Mouse (Mus musculus) heart, adult 2 months (tissue): ENCODE results near the gene Cd36. TPM values are rescaled to one million over a fixed set of nuclear protein-coding genes. Genes with fewer than 3 reads are reported as not detected.

Experiments
- DNase-seq, 2 experiments: peaks; one replicate each; pipeline ENCODE4 v3.0.0; 2021
- H3K27ac ChIP-seq: fragments of 200-600 bp; 2 replicates; pipeline ENCODE4 v1.8.1; 2022
- H3K27me3 ChIP-seq: fragments of 200-500 bp; 2 replicates; pipeline ENCODE4 v1.6.1; 2012; ENCODE audit warnings: mild to moderate bottlenecking, low read length, inconsistent platforms, mixed read lengths; ENCODE audit not compliant: control insufficient read depth, insufficient read depth
- H3K36me3 ChIP-seq: fragments of 200-500 bp; 2 replicates; pipeline ENCODE4 v1.6.1; 2012; ENCODE audit warnings: low read length, inconsistent platforms; ENCODE audit not compliant: control insufficient read depth, insufficient read depth
- H3K4me1 ChIP-seq: fragments of 200-500 bp; 2 replicates; pipeline ENCODE4 v1.6.1; 2011; ENCODE audit warnings: low read length; ENCODE audit not compliant: control insufficient read depth, insufficient read depth
- H3K4me3 ChIP-seq: fragments of 200-600 bp; 2 replicates; pipeline ENCODE4 v1.8.1; 2022
- H3K79me2 ChIP-seq: fragments of 200-500 bp; replicated peaks from 2 replicates; pipeline ENCODE4 v1.6.1; 2012; ENCODE audit warnings: mild to moderate bottlenecking, inconsistent platforms, low read length, moderate library complexity, mixed read lengths; ENCODE audit not compliant: control insufficient read depth, insufficient read depth
- H3K9ac ChIP-seq: fragments of 200-500 bp; 2 replicates; pipeline ENCODE4 v1.6.1; 2012; ENCODE audit warnings: low read depth, mild to moderate bottlenecking, control low read depth, inconsistent platforms, low read length, mixed read lengths
- CTCF ChIP-seq: fragments of 200-600 bp; IDR thresholded peaks from 2 replicates; pipeline ENCODE4 v1.8.1; 2022; ENCODE audit warnings: antibody characterized with exemption, mild to moderate bottlenecking, moderate library complexity
- EP300 ChIP-seq: fragments of 200-500 bp; IDR thresholded peaks from 2 replicates; pipeline ENCODE4 v1.6.1; 2011; ENCODE audit warnings: low read depth, low read length, control low read depth; ENCODE audit not compliant: insufficient read depth
- POLR2A ChIP-seq: fragments of 200-500 bp; IDR thresholded peaks from 2 replicates; pipeline ENCODE4 v1.6.1; 2011; ENCODE audit warnings: mild to moderate bottlenecking, low read depth, low read length, control low read depth; ENCODE audit not compliant: insufficient read depth
- WGBS: fragments of 180-500 bp; shearing (Covaris S2); methylation state at CpG from one replicate; pipeline ENCODE4 v1.1.7; 2018; 5-methylcytosine and 5-hydroxymethylcytosine counted together
- intact Hi-C: fragments of 180-260 bp; cut with DNase I; formaldehyde crosslinking; loops from one replicate; pipeline ENCODE4 v1.15.1; 2025
- polyA plus RNA-seq: library from polyadenylated mRNA; depleted of rRNA; stranded (reverse); fragments of >200 nt; gene quantifications from 2 replicates; pipeline ENCODE4 v1.2.3, GENCODE M21; 2012
- total RNA-seq, 2 experiments: library from RNA; stranded (reverse); gene quantifications; 2 replicates each; pipeline ENCODE4 v1.2.3; 2021

Gene Cd36
- total and polyA plus RNA-seq, 3 experiments, result 341 to 1,999 (median 1,665) TPM

DNA sequence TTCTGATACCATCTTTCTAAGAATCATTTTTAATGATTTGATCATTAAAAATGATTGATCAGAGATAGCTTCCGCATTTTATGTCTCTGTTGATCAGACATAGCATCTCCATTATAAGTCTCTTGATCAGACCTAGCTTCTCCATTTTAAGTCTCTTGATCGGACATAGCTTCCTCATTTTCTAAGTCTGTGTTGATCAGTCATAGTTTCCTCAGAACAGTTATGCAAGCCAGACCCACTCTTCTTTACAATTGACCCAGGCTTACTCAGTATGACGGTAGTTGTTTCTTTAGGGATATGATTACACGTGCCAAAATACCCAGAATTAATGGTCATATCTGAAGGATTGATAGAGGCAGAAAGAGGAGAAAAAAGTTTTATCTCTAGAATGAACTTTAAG is 31.3 kb downstream of the Cd36 start:
- intact Hi-C loops, result no loop called here
- WGBS, result 74% methylated on average over 4 of the region's 4 CpGs
- H3K79me2 ChIP-seq, result no peaks in the 10 kb centered on the region

DNA sequence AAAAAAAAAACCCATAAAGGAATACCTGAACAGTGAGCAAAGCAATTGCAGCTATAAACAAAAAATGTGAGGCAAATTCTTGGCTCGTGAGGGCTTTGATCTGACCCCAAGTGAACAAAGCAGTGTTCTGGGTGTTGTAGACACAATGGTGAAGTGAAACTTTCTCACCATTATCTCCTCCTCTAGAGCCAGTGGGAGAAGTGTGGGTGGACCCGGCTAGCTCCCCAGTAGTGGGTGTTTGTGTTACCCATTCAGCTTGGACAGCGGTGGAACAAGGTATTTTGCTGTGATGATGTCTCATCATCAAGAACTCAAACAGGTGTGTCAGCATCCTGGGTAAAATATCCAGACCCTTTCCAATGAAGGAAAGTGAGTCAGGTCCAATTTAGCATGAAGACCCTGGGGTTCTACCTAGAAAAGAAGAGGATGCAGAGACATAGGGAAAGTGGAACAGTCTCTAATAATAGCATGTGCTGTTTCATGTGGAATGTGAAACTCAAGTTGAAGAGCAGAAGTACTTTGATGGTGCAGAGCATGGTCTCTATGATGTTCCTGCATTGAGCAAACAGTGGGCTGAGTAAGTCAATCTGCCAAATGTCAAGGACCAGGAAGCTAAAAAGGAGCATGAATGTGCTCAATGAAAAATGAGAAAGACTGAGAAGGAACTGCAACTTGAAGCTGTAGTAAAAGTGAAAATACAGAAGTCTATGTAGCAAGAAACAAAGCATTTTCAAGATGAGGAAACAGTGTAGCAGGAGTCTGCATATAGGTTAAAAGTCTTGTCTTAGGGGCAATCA is 34.3 kb downstream of the Cd36 start:
- peaks cover 6% of the 10 kb centered on the region; the same call in 1 of the 2 replicates for H3K4me1 ChIP-seq
- no peak overlapping the region for H3K27ac ChIP-seq
- H3K4me3 ChIP-seq, result no peak overlapping the region
- no peak overlapping the region for H3K9ac ChIP-seq
- WGBS, result 86% methylated on average over 3 of the region's 3 CpGs
- H3K79me2 ChIP-seq, result peaks cover 1% of the 10 kb centered on the region; the same call in 1 of the 2 replicates
- peaks cover 18% of the 10 kb centered on the region for H3K36me3 ChIP-seq
- intact Hi-C loops, result loop anchor here (2.0 kb wide), 1 partner anchor 20 kb away; no protein-coding TSS in a partner anchor
- no peak for TF ChIP-seq CTCF
- no peak for TF ChIP-seq POLR2A
- no peak for TF ChIP-seq EP300
- H3K27me3 ChIP-seq, result no peaks in the 10 kb centered on the region
- no peak for DNase-seq

More for the DNA sequence above, 31.3 kb downstream of the Cd36 start:
- H3K4me3 ChIP-seq, result no peak overlapping the region
- H3K4me1 ChIP-seq, result peaks cover 4% of the 10 kb centered on the region; the same call in 1 of the 2 replicates
- H3K36me3 ChIP-seq, result peaks cover 13% of the 10 kb centered on the region
- H3K9ac ChIP-seq, result no peak overlapping the region
- no peak for DNase-seq
- TF ChIP-seq POLR2A, result no peak
- TF ChIP-seq CTCF, result no peak
- no peak for TF ChIP-seq EP300
- H3K27ac ChIP-seq, result no peak overlapping the region
- no peaks in the 10 kb centered on the region for H3K27me3 ChIP-seq

- intact Hi-C loops, result no loop called here
- Histone ChIP-seq H3K27me3 (no peaks in the 10 kb centered on the region), H3K4me3 (no peak overlapping the region), H3K9ac (peak overlapping the region; percentile 7; the same call in 1 of the 2 replicates), H3K4me1 (peaks cover 3% of the 10 kb centered on the region; the same call in 1 of the 2 replicates), H3K79me2 (peaks cover 1% of the 10 kb centered on the region; the same call in 1 of the 2 replicates), H3K36me3 (peaks cover 23% of the 10 kb centered on the region), H3K27ac (peak overlapping the region; percentile 67)
- 61% methylated on average over 2 of the region's 2 CpGs for WGBS
- TF ChIP-seq CTCF, result peak; percentile 75
- no peak for TF ChIP-seq POLR2A
- TF ChIP-seq EP300, result 0 out of 2 replicates have a peak, but pooled peaks have one; percentile 59
- no peak for DNase-seq
Observed at GRCm38 (mm10) chr5:17850582-17850981, 38.0 kb downstream of the Cd36 start.

DNA sequence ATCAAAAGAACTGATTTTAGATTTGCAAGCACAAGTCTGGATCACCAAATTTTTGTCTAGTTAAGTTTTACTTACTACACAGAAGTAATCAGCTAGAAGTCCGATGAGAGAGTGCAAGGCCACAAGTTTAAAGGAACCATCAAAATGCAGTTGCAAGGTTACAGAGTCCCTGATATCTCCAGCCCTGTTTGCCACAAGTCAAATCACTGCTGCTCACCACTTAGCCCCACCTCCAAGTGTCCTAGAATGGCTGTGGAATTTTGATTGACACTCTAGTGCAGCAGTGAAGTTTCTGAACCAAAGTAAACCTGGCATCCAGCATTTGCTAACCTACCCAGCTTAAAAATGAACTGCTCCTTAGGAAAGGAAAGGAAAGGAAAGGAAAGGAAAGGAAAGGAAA is 39.0 kb downstream of the Cd36 start:
- H3K9ac ChIP-seq, result no peak overlapping the region
- 34% methylated on average over 1 of the region's 1 CpGs for WGBS
- H3K4me3 ChIP-seq, result peak overlapping the region; percentile 59
- peaks cover 2% of the 10 kb centered on the region; the same call in 1 of the 2 replicates for H3K79me2 ChIP-seq
- DNase-seq, result peak; percentile 49 to 76
- no peak for TF ChIP-seq CTCF
- peak; percentile 64; the same call in 1 of the 2 replicates for TF ChIP-seq EP300
- TF ChIP-seq POLR2A, result peak; percentile 94
- H3K27ac ChIP-seq, result peak overlapping the region; percentile 90
- no peaks in the 10 kb centered on the region for H3K27me3 ChIP-seq
- intact Hi-C loops, result no loop called here
- H3K4me1 ChIP-seq, result peaks cover 3% of the 10 kb centered on the region
- peaks cover 21% of the 10 kb centered on the region for H3K36me3 ChIP-seq

- peak overlapping the region; percentile 59 for H3K4me3 ChIP-seq
- TF ChIP-seq POLR2A (no peak), EP300 (no peak), CTCF (no peak)
- H3K27ac ChIP-seq, result peak overlapping the region; percentile 90
- DNase-seq, result no peak
- peak overlapping the region; percentile 66; the same call in 1 of the 2 replicates for H3K9ac ChIP-seq
- H3K4me1 ChIP-seq, result peaks cover 5% of the 10 kb centered on the region
- intact Hi-C loops, result no loop called here
- peaks cover 3% of the 10 kb centered on the region; the same call in 1 of the 2 replicates for H3K79me2 ChIP-seq
- H3K36me3 ChIP-seq, result peaks cover 28% of the 10 kb centered on the region
- 38% methylated on average over 2 of the region's 2 CpGs for WGBS
- H3K27me3 ChIP-seq, result no peaks in the 10 kb centered on the region
Observed at GRCm38 (mm10) chr5:17848733-17849132, 39.9 kb downstream of the Cd36 start.

DNA sequence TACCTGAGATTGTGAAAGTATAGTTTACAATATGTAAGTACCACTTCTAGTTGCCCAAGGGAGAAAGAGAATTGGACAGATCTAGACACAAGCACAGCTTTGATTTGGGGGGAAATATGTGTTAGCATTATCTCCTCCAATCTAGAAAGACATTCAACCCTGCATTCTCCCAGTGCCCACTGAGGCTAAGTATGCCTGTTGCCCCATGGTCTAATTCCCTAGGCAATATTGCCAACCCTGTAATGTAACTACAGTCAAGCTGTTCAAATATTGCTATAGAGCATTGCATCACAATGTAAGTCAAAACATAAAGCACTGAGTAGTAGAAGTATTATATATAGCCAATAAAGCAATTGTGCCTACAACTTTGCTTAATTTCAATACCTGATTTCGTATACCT is 40.3 kb downstream of the Cd36 start:
- peak overlapping the region; percentile 59 for H3K4me3 ChIP-seq
- H3K36me3 ChIP-seq, result peaks cover 32% of the 10 kb centered on the region
- intact Hi-C loops, result no loop called here
- no peaks in the 10 kb centered on the region for H3K27me3 ChIP-seq
- H3K27ac ChIP-seq, result peak overlapping the region; percentile 90
- H3K9ac ChIP-seq, result peak overlapping the region; percentile 88
- DNase-seq, result no peak
- peaks cover 7% of the 10 kb centered on the region for H3K4me1 ChIP-seq
- peaks cover 3% of the 10 kb centered on the region; the same call in 1 of the 2 replicates for H3K79me2 ChIP-seq
- TF ChIP-seq CTCF, result no peak
- no peak for TF ChIP-seq EP300
- TF ChIP-seq POLR2A, result no peak
- 49% methylated on average over 1 of the region's 1 CpGs for WGBS
